Mouse (Mus musculus) frontal cortex, adult 2 months (tissue): Measurements from ENCODE around the gene C530008M17Rik. TPM values are rescaled to one million over a fixed set of nuclear protein-coding genes. Genes with fewer than 3 reads are reported as not detected.

Experiments
- DNase-seq, 2 experiments: peaks; one replicate each; pipeline ENCODE4 v3.0.0; 2022; ENCODE audit warnings: low spot score in 1 of 2; ENCODE audit errors: extremely low spot score in 1 of 2
- polyA plus RNA-seq: library from polyadenylated mRNA; depleted of rRNA; stranded (reverse); fragments of >200 nt; gene quantifications from 2 replicates; pipeline ENCODE4 v1.2.3, GENCODE M21; 2012

The C530008M17Rik gene
- polyA plus RNA-seq, 1 experiment = 38.0 TPM

DNA sequence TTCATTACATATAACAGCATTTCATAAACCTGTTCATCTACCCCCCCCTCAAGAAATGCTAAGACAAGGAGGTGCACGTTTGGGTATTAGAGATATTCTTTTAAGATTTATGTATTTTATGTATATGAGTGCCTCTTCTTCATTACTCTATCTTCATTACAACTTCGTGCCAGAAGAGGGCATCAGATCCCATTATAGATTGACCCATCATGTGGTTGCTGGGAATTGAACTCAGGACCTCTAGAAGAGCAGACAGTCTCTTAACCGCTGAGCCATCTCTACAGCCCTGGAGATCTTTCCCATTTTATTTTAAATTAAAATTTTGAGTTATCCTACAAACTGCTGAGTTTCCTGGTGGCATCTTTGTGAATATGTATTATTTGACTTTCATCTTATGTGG, 112.7 kb downstream of the C530008M17Rik start:
- DNase-seq = no peak

DNA sequence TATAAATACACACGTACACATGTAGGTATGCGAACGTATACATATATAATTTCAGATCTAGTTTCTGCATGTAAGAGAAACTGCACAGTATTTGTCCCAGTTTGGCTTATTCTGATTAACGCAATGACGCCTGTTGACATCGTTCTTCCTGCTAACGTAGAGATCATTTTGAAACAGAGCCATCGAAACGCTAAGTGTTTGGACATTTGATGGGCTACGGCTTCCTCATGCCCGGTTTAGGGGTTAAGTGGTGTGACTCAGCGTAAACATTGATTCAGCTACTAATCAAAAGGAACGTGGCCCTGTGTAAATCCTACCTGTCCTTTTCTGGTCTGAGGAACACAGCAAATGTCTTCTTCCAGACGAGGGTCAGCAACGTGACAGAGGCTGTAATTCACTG, 113.3 kb downstream of the C530008M17Rik start:
- no peak for DNase-seq

DNA sequence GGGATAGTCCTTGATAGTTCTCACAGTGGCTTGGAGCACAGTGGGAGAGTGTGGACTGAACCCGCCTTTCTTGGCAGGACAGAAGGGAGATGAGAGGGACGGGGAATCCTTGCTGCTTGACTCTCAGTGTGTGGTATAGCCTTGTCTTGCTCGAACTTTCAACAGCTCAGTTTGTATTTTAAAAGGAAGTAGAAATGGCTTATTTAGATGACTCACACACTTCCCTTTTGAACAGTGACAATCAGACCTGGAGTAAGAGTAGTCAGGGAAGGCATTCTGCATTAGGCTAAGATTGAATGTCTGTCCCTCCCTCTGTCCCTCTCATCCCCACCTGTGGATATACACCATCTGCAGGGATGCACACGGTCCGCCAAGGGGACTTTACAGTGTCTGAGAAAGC, 115.1 kb downstream of the C530008M17Rik start:
- no peak for DNase-seq

DNA sequence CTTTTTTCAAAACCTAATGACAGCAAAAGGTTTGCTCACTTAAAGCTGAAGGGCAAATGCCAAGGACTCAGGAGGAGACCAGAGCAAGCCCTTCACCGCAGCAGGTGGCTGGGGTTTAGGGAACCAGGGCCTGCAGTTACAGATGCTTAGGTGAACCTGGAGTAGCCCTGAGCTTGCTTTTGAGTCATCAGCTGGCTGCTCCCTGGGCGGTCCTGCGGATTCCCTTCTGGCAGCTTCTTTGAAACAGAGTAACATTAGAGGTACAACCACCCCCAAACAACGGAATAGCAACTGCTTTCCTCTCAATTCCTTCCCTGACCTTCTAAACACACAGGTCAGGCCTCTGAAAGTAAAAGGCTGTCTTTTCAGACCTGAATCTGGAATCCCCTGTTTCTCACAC, 116.5 kb downstream of the C530008M17Rik start:
- no peak for DNase-seq

DNA sequence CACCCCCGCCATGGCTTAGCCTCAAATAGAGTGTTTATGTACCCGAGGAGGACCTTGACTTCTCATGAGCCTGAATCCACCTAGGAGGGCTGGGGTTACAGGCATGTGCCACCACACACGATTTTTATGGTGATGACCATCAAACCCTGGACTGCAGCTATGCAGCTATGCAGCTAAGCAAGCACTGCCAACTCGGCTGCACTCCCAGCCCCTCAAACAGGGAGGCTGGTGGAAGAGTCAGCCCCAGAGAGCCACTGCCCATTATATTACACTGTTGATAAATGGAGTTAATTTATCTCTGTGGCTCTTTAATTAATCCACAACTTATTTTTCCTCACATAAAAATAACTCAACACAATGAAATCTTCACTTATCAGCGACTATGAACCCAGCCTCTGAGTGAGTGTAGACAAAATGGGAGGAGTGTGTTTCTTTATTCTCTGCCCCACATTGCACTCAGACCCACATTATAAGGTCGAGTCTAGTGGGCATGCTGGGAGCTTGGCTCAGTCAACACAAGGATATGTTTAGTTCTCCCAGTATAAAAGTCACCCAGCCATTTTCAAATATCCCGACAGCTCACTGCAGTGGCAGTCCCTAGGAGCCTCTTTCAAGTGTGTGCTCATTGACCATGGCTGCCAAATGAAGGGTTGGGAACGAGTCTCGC, 117.3 kb downstream of the C530008M17Rik start:
- no peak for DNase-seq

DNA sequence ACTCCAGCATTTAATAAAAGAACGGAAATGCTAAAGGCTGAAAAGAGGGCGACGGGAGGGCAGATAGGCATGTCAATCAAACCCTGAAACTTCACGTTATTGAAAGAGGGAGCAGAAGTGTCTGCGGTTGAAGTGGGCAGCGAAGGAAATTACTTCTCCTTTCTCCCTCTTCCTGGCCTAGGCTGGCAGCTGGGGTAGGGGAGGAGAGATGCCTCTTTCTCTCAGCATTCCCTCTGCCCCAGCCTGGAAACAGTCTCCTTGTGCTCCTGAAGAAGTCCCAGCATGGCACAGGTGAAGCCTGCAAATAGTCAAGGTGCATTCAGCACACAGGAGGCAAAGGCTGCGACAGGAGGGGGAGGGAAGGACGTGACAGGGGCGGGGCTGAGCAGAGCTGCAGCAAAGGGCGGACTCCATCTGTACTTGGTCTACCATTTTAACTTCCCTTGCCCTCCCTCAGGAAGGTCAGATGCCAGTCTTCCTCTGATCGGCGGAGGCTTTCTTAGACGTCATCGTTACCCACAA, 122.8 kb downstream of the C530008M17Rik start:
- DNase-seq = no peak

DNA sequence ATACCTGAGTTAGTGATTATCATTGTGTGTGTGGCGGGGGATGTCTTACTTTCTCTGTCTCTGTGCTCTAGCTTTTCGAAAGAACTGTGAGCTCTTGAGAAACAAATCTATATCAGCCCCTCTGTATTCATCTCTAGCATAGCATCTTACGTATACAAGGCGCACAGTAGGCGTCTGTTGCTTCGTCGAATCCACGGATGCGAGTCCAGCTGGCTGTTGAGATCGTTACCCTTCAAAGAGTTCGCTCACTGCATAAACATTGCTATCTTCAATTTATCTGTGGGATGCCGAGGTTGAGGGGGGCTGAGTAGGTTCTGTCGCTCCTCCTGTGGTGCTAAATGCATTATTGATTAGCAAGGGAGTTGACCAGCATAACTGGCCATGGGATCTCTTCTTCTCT, 125.6 kb downstream of the C530008M17Rik start:
- DNase-seq = no peak

DNA sequence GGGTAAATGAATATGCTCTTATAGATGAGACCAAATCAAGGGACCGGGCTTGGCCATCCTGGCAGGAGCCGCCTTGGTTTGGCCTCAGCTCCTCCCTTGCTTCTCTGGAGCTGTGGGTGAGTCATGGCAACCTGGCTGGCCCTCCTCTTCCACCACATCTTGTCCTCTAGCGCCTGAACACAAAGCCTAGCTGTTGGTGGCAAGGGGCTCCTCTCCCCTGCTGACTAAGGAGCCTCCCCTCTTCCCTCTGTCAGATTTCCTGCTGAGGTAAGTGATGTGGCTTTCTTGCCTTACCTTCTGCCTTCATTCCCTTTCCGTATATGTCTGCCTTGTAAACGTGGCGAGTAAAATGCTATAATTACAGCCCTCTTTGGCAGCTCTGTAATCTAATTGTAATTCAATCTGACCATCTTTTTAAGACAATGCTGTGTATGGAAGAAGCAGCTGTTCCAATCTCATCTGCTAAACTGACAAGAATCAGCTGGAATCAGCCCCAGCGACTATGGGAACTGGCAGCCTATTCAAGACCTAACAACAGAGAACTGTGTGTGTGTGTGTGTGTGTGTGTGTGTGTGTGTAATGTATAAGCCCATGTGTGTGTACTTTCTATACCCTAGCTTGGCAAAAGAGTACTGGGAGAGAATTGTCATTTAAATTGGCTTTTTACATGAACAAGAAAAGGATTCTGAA, 126.2 kb downstream of the C530008M17Rik start:
- DNase-seq = peak in 1 of 2 experiments; percentile 31

DNA sequence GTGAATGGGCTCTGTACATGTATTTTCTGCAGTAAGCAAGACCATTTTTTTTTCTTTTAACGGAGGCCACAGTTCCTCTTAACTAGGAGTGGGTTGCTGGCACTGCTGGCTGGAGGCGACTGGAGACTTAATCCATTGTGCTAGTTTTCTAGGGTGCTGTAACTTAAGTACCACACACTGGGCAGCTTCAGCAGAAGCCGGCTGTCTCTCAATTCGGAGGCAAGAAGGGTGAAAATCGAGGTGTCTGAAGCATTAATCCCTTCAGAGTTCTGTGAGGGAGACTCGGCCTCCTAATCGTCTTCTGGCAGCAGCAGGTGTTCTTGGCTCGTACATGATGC, 126.8 kb downstream of the C530008M17Rik start:
- no peak for DNase-seq

DNA sequence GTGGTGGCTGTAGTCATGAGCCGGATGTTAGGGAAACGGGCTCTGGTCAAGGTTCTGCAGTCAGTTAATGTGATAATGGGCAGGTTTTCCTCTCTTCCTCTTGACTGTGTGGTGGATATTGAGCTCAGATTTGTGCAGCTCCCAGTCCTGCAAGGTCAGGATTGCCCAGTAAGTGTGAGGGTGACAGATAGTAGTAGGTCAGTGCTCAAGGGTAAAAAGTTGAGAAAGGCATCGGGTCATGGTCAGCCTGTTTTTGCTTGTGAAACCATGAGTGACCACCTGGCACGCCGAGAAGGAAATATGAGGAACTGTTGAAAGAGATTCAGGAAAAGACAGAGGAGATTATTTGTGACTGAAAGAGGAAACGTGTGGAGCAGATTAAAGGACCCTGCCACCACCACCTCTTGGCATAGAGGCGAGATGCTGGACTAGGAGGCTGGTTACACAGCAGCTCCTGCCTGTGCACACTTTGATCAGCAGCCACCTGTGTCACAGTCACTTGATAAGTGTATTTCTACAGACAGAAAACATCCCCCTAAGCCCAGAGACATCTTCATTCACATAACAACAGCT, 127.9 kb downstream of the C530008M17Rik start:
- no peak for DNase-seq

DNA sequence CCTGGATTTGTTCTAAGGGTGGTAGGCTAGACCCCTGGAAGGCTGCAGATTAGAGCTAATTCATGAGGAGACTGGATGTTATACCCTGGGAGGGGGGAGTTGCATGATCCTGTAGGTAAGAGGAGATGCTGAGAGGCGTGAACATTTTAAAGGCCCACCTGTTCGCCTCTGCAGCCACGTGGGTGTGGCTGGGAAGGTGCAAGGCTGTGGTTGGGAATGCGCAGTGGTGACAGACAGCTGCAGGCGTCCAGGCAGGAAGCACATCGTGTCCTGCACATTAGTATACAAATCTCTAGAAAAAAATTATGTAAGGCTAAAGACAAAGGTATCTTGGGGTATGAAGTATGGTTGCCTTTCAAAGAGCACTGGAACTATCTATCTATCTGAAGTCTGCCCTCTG, 128.7 kb downstream of the C530008M17Rik start:
- no peak for DNase-seq

DNA sequence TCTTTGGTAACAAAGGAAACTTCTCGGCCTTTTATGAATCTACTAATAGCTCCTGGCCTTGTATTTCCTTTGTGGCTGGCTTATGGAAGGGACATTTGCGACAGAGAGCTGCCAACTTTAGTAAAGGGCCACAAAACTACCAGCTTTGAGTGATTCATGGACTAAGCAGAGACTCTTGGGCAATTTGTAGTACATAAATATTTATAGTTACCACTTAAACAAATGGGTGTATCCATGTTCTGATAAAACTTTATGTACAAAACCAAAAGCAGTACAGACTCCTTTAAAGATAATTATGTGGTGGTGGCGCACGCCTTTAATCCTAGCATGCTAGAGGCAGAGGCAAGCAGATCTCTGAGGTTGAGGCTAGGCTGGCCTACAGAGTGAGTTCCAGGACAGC, 133.6 kb downstream of the C530008M17Rik start:
- DNase-seq = no peak

DNA sequence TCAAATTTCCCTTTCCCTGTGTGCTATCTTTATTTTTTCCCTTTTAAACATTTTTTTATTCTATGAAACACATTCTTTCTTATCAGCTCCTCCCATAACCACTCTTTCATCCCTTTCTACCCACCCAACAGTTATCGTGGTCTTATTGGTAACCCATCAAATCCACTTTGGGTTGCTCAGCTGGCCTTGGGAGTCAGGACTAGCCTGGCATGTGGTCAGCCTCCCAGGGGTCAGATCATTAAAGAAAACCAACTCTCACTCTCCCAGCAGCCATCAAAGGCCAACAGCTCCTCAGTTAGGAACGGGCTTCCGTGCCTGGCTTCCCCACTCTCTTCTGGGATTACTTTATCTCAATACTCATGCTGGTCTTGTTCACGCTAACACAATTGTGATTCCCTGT, 135.0 kb downstream of the C530008M17Rik start:
- DNase-seq = no peak

DNA sequence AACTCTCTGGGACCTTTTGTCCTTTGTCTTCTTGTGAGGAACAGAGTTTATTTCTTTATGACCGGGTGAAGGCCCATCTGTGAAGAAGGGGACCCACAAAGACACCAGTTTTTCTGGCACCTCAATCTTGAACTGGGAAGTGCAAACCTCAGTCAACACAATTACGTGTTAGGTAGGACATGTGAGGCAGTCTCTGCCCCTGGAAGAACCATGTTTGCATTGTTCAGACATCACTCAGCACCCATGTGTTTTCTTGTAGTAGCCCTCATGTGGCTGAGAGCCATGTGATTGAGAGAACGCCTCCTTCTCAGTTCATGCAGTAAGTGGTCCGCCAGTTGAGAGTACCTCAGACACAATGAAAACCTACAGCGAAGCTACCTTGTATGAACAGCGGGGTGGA, 136.4 kb downstream of the C530008M17Rik start:
- DNase-seq = no peak

DNA sequence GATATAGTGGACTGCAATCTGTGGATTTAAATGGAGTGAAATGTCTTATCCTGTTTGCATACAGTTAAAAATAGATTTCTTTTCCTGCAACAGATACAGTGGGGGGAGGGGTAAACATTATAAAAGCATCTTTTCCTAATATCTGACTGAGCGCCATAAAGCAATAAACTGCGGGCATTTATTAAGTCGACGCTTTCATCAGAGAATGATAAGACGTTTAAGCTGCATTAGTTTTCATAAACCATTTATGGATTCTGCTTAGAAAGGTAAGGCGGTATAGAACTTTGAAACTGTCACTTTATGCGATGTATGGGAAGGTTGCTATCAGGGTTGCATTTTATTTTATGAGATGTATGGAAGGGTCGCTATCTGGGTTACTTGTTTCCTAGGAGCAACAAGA, 141.7 kb downstream of the C530008M17Rik start:
- no peak for DNase-seq

DNA sequence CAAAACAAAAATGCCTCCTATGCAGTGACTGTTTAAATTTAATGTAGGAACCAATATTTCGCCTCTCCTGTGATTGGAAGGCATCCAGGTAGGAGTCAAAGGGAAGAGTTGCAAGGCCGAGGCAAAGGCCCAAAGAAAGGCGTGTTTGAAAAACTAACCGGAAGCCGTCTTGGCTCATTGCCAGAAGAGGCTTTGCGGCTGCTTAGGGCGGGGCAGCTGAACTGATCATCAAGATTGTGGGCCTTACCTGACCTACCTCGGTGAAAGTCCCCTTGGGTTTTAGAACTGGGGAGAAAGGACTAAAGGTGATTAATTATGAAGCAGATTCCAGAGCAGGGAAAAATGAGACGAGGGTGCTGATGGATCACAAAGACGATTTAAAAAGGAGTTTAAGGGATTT, 143.2 kb downstream of the C530008M17Rik start:
- no peak for DNase-seq

DNA sequence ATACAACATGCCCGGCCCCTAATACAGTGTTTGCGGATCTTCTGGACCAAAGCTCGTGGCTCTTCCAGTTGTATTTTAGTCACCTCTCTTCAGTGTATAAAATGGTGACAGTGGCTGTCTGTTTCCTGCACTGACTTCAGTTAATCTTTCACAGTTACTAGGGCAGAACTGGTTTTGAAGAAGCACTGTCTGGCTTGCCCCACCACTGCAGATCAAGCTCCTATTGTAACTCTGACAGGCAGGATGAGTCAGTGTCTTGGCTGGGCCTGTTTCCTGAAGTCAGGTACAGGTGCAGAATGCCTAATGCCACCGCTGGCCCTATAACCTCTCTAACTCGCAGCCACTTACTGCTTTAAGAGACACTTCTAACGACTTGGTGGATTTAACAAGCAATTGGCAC, 152.7 kb downstream of the C530008M17Rik start:
- DNase-seq = no peak

DNA sequence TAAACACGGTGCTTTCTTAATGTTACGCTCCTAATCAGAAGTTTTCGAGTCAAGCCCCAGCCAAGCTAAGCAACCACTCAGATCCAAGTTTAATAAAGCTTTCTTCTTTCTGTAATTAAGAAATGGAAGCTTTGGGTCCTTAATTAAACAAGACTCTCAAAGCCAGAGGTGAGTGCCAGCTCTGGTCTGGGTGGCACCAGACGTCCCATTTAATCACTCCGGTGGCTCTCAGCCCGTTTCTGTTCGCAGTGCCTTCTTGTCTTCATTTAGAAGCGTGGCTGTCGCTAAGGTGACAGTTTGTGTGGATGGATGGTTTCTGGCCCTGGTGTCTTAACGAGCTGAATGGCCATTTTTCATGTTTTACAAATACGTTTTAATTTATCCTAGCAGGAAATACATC, 158.7 kb downstream of the C530008M17Rik start:
- DNase-seq = peak in 1 of 2 experiments; percentile 31

DNA sequence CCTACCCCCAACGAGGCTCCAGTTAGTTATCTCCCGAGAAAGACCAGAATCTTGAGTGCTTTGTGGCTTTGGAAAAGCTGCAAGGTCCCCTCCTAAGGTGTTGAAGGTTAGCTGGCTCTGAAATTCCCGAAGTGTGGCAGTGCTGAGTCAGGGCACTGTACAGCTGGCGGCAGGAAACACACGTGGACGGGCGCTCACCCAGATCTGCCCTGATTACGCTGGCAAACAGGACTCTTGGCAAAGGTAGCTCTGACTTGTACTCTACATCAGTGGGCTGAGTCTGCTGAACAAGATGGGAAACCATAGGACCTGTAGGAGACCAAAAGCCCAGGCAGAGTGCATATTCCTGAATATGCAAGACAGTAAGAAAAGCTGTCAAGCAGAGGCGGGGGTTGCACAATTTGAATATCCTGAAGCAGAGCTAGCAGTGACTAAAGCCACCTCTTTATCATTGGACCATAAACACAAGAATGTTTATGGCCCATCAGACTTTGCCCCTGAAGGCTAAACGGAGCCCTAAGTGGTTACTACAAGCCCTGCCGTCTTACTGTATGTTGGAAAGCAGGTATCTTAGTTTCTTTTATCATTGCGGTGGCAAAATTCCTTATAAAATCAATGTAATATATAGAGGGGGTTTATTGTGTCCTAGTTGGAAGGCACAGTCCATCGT, 159.6 kb downstream of the C530008M17Rik start:
- DNase-seq = no peak

DNA sequence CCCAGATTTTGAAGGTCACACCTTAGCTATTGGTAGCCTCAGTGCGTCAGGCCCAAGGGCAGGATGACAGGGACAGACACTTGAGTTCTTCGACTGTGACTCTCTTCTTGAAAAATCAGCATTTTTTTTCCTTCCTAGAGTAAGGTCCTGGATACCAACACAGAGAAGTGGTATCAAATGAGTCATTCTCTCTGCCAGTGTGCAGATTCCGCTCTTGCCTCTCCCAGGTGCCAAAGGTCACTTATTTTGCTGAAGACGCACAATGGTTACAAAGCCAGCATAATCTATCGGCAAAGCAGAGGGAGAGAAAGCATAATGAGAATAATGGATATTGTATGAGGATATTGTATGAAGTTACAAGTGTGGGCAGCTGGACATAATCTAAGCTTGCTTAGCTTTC, 160.4 kb downstream of the C530008M17Rik start:
- no peak for DNase-seq

DNA sequence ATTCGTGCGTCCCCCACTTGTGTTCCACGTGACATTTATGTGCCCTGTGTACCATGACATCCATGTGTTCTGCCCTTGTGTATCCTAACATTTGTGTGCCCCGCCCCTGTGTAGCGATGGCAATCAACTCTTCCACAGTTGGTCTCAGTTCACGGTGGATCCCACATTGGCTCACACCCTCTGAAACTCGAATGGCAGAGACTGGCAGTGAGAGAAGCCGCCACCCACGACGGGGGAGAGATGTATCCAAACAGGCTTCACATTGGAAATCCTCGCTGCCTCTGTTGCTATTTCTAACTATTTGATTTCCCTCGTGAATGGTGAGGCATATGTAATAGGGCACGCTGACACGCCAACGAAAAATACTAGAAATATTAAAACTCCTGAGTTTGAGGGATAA, 161.4 kb downstream of the C530008M17Rik start:
- DNase-seq = peak in 1 of 2 experiments; percentile 50
